Mouse (Mus musculus) skeletal muscle tissue, postnatal 0 days (tissue): ENCODE results near the gene Ube3c. TPM values are rescaled to one million over a fixed set of nuclear protein-coding genes. Genes with fewer than 3 reads are reported as not detected.

Experiments
- polyA plus RNA-seq: library from polyadenylated mRNA; unstranded; fragments of >200 nt; fragmentation: Nextera tagmentation; extraction: Ambion mirVana; gene quantifications from 2 replicates; pipeline ENCODE4 v1.2.1, GENCODE M21; 2015

The Ube3c gene
- polyA plus RNA-seq: 14.5 and 16.3 TPM in 2 replicates

GRCm38 (mm10) chr5:29568848-29569377 is at the start of gene Ube3c:
Gene Ube3c (plus strand): TSS chr5:29569242.

Other genes with a start within 250 kb of the Ube3c start
- gene Lmbr1, start 190.9 kb upstream of the Ube3c start, polyA plus RNA-seq: 9.1 and 10.0 TPM in 2 replicates
- gene Nom1, start 134.6 kb upstream of the Ube3c start, polyA plus RNA-seq: 13.3 and 14.9 TPM in 2 replicates
- gene Mnx1, start 90.8 kb upstream of the Ube3c start, polyA plus RNA-seq: not detected in 2 replicates
- gene Dnajb6, start 166.4 kb downstream of the Ube3c start, polyA plus RNA-seq: 98.1 and 109 TPM in 2 replicates
- gene Gm5129, start 166.7 kb downstream of the Ube3c start, polyA plus RNA-seq: not detected in 2 replicates